Mouse (Mus musculus) CH12.LX (cell line): ENCODE measurements around the gene Gse1.

Experiments
- CTCF ChIP-seq, 2 experiments: IDR thresholded peaks in 1 of 2; conservative IDR thresholded peaks in 1 of 2; 2 replicates each; pipeline ENCODE4 v1.5.1; 2011 to 2012; ENCODE audit warnings: low read depth in 2 of 2, low read length in 2 of 2, improper control_type of control experiment in 1 of 2, inconsistent platforms in 1 of 2, mild to moderate bottlenecking in 1 of 2, moderate library complexity in 1 of 2
- EP300 ChIP-seq: IDR thresholded peaks from 2 replicates; pipeline ENCODE4 v1.6.1; 2011; ENCODE audit warnings: low read length, improper control_type of control experiment
- POLR2A ChIP-seq: IDR thresholded peaks from 2 replicates; pipeline ENCODE4 v1.6.1; 2011; ENCODE audit warnings: low read depth, mild to moderate bottlenecking, improper control_type of control experiment, low read length
- SIN3A ChIP-seq: IDR thresholded peaks from 2 replicates; pipeline ENCODE4 v1.6.1; 2012; ENCODE audit warnings: low read length, improper control_type of control experiment, inconsistent platforms
- ZKSCAN1 ChIP-seq: IDR thresholded peaks from 2 replicates; pipeline ENCODE4 v1.6.1; 2012; ENCODE audit warnings: low read depth, inconsistent platforms, low read length, improper control_type of control experiment, borderline replicate concordance

GRCm38 (mm10) chr8:120460375-120460774, 232.1 kb downstream of the Gse1 start:
- TF ChIP-seq POLR2A (no peak), CTCF (conservative IDR thresholded peaks at IDR 0.05 in 1 of 2, IDR thresholded peaks at IDR 0.05 in 1 of 2; ENCODE audit: low read depth in 2 of 2, low read length in 2 of 2) (no peak), EP300 (no peak), ZKSCAN1 (no peak), SIN3A (no peak)
